Mouse (Mus musculus) testis, adult 2 months (tissue): ENCODE measurements at regions not wholly inside any gene's neighbourhood (a gene's known extent, or its start where the extent isn't known, plus 50 kb on each side); places are given as distances from the start of the nearest gene placed in this dataset.

Experiments used
- CTCF ChIP-seq: fragments of 200-500 bp; IDR thresholded peaks from 2 replicates; pipeline ENCODE4 v1.5.1; 2012; ENCODE audit warnings: low read depth, mild to moderate bottlenecking, inconsistent platforms, low read length, moderate library complexity; ENCODE audit not compliant: control insufficient read depth, insufficient read depth, insufficient replicate concordance
- POLR2A ChIP-seq: fragments of 200-500 bp; IDR thresholded peaks from 2 replicates; pipeline ENCODE4 v1.6.1; 2012; ENCODE audit warnings: low read depth, mild to moderate bottlenecking, inconsistent platforms, low read length, moderate library complexity; ENCODE audit not compliant: control insufficient read depth

GRCm38 (mm10) chr10:39240178-39240791, 76.7 kb upstream of the Ccn6 start:
- TF ChIP-seq CTCF = no peak
- no peak for TF ChIP-seq POLR2A
